Mouse (Mus musculus) left cerebral cortex, adult 11 months (tissue): ENCODE results near the gene Nbas.

Experiments
- DNase-seq: peaks from one replicate; pipeline ENCODE4 v3.0.0; 2022; ENCODE audit warnings: low spot score

Gene Nbas

DNA sequence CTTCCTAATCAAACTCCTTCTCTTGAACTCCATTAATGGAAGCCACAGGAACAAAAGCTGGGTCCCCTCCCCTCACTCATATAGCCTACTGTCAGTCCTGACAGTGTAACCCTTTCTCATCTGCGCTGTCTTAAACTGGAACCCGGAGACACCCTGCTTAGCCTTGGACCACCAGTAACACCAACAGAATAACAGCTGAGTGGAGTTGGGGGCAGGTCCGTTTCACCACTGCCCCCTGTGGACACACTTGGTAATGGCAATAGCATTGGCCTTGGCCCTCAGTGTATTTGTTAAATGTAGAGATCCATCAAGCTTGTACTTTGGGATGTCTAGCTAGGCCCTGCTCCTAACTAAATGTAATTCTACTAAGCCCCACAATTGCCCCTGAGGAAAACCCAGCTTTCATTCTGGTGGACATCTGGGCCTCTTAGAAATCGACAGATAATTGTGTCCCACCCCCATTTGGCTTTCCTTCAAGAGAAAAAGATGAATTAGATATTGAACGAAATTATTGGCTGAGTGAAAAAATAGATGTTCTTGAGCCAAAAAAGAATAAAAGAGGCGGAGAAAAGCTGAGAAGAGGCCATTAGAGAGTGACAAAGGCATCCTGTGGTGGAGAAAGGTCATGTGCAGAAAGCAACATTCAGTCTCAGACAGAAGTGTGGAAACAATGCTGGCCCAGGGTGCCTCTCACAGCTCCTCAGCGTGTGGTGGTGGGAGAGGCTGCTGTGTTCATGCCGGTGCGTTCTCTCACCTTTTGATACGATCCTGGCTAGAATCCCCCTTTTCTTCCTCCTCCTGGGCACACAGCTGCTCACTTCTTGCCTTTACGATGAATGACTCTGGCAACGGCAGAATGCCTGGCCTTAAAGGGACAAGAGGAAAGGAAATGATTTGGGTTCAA is 358.1 kb downstream of the Nbas start:
- no peak for DNase-seq
